Mouse (Mus musculus) heart, adult 9 months (tissue): ENCODE results near the gene Stoml1.

ENCODE experiments used
- DNase-seq, 2 experiments: peaks; one replicate each; pipeline ENCODE4 v3.0.0; 2022; ENCODE audit warnings: low spot score in 2 of 2

Gene Stoml1

DNA sequence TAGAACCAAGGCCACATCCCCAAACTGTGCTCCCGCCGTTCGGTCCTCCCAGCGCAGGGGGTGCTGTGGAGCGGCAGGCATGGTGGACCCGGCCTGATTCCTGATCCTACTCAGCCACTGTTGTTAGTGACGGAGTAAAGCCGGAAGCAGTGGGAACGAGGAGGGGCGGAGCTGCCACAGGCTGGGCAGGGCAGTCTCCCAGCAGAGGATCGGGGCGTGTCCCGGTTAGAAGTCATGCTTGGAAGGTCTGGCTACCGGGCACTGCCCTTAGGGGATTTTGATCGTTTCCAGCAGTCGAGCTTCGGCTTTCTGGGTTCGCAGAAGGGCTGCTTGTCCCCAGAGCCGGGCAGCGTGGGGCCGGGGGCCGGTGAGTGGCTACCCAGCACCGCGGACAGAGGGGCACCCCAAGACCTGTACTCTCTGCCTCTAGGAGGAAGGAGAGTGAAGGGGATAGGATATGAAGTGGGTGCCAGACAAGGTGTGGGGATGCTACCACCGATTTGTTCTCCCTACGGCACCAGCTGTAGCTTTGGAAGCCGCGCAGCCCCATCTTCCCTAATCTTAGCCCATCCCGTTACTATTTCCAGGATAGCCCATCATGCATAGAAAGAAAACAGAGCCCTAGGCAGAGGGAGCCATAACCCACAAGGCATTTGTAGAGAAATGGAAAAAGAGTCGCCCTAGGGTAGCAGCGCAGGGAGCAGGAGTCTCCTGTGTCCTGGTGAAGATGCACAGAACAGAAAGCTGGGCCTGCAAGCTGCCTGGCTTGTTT is at the start of gene Stoml1:
Stoml1 (plus strand) TSS at position 132 of the 772 bp plus-strand sequence.
- peak; percentile 96 to 97 for DNase-seq

DNA sequence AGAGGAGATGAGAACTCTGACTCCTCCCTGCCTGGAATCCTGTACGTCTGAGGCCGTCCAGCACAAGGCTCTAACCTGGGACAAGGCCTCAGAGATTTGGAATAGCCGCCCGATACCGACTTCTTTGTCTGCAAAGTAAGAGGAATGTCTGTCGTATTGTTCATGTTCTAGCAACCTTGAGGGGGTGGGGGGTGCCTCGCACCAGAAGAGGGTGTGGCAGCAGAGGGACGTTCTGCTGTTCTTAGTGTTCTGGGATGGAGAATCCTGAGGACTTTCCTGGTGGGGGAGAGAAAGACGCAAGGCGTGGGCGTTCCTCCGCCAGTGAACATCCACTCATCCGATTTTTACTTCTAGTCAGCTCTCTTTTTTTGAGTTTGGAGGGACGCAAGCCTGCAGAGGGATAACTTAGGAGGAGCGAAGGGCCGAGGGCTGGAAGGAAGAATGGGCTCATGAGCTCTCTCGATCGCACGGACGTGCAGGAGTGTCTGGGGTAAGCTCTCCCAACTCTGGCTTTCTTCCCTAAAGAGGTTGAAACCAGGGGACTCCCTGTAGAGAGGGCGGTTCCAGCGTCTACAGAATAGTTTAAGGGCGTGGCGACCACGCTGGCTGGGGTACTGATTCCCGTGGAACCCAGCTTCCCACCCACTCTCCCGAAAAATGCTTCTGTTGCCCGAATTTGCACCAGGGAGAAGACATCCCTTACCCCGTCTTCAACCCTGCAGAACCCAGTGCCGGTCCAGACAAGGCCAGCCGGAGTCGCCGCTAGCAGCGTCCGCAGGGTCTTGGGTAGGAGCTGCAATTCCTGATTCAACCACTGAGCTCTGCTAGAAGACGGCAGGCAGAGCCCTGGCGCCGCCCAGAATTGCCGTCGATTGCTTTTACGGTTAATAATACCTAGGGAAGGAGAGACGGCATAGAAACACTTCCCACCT is 49.2 kb upstream of the Stoml1 start, which contains the start of the genes Islr and Islr2:
Islr (minus strand) TSS at position 791 of the 932 bp plus-strand sequence.
Islr2 (minus strand) TSS at position 804 of the 932 bp plus-strand sequence.
- DNase-seq, result peak; percentile 67 to 69

DNA sequence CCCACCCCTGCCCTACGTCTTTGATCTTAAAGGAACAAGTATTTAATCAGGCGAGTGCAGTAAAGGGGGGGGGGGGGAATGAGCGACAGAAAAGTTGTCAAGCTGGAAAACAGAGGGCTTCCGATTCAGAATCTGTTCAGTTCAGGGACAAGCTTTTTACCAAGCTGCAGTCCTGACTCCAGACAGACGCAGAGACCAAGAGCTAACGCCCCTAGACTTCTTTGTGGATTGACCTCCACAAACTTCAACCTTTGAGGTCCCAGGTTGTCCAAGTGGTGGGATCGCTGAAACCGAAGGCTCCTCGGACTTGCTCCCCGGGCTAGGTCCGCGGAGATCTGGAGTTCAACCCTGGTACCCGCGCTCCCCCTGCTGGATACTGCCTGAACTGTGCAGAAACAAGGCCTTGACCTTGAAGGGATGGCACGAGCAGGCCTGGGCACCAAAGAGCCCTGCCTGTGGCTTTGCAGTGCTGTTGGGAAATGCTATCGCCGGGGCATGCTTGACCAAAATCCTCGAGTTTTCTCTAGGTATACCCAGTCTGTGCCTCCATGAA is 48.4 kb upstream of the Stoml1 start:
- DNase-seq, result peak; percentile 84 to 89

DNA sequence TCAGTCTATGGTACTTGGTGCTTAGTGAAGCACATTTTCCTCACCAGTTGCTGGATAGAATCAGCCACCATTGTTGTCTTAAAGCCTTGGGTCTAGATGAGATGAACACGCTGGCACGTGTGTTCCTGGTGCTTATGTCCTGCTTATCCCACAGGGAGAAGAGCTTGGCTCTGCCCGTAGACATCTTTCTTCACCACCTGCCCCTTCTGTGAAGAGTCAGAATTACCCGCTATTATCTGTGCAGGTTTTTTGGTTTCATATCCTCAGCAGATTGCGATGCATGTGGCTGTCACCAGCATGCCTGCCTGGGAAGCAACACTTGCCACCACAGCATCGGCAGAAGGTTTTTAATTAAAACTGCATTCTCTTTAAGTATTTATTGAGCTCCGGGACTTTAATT is 47.0 kb upstream of the Stoml1 start:
- no peak for DNase-seq

DNA sequence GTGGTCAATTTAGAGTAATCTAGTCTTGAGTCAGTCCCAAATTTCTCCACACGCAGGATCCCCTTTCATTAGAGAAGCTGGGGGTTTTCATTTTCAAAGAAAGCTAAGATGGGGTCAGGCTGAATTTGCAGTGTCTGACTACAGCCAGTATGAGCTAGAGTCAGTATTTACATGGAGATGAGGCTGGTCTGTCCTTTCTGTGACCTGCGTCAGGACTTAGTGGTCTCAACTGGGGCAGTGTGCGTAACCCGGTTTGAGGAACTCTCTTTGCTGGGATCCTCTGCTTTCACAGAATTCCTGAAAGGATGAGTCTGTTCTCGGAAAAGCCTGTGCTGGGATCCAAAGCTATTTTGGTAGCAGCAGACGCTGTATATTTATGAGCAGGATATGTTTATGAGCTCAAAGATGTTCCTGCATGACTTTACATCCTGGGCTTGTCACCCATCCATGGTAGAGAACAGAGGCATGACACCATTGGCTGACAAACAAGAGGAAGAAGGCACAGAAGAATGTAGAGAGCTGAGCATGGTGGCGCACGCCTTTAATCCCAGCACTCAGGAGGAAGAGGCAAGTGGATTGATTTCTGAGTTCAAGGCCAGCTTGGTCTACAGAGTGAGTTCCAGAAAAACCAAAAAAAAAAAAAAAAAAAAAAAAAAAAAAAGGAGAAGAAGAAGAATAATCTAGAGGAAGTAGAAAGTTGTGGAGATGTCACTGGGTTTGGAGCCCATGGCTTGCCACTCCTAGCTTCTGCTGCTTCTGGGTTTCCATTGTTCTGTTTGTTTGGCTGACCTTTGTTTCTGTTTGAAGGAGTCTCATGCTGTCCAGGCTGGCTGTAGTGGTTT is 43.3 kb upstream of the Stoml1 start:
- no peak for DNase-seq

DNA sequence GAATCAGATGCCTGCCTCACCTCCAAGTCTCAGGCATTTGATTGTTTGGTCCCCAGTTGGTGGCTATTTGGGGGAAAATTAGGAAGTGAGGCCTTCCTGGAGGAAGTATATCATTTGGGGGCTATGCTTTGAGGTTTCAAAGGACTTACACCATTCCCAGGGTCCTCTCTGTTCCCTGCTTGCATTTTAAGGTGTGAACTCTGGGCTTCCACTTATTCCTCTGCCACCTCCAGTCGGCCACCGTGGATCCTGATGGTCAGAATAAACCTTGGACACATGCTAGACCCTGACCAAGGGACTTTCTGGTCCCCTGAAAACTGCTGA is 42.7 kb upstream of the Stoml1 start:
- no peak for DNase-seq

DNA sequence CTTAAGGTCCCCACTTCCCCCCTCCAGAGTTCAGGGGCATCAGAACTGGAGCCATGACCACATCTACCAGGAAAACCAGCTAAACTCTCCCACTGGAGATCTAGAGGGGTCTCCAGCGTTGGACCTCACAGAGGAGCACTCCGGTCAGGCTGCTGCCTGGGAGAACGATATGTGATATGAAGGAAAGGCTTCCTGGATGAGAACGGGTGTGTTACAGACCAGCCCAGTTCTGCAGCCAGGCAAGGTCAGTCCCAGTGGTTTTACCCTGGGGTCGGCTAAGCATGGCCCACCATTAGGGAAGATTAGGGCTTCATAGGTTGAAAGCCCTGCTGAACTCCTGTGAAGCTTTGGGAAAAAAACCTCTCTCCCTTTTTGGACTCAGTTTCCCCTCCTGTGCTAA is 39.6 kb upstream of the Stoml1 start:
- no peak for DNase-seq

DNA sequence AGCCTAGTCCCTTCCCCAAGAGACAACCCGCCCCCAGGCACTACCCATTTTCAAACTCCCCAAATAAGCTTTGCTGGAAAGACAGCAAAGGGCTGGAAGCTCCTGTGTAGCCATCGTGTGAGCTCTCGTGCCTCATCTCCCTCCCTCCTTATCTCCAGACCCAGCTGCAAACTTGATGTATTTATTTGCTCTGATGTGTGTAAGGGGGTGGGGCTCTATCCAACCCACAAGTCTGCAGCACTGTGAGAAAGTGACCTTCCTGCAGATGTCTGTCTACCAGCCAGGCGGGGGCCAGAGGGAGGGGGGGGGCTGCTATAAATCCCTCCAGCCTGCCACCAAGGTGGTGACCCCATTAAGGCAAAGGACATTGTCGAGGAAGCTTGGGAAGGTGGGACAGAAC is 39.1 kb upstream of the Stoml1 start:
- DNase-seq, result no peak

DNA sequence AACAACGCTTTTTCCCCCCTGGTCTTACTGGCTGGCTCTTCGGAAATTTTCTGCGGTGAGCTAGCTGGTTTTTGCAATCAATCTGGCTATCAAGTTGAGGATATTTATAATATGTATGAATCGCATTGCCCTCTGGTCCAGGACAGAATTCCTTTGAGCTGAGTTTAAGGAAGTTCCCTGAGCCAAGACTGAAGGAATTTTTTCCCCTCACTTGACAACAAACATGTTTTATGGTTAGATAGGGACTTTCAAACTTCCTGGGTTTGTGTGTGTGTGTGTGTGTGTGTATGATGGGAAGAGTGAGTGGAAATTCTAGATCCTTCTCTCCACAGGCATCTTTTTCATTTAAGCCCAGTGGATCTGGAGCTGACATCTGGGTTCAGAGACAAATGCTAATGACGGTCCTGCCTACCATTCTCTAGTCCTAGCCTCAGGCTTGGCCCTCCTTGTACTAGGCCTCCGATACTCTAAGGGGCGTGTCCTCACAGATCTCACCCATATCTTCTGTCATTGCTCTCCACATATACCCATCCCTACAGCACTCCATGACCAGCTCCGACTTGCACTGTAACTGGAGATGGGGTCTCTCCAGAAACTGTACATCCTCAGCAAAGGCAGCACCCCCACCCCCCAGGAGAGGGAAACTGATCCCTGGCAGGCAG is 38.3 kb upstream of the Stoml1 start:
- peak; percentile 38 to 64 for DNase-seq

DNA sequence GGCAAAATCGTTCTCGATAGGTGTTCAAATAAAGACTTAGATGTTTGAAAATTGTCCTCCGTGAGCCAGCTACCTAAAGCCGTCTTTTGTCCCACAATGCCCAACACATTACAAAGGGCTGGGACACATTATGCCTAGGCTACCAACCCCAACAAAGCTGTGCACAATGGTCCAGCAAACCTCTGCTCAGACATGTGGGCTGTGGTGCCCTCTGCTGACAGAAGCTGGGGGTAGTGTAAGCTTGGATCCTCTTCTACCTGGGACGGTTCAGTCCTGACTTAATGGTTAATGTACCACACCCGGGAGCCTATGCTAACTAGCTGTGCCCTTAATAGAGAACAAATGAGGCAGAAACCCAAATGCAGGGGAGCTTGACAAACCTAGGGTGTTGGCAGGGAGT is 36.6 kb upstream of the Stoml1 start:
- no peak for DNase-seq

DNA sequence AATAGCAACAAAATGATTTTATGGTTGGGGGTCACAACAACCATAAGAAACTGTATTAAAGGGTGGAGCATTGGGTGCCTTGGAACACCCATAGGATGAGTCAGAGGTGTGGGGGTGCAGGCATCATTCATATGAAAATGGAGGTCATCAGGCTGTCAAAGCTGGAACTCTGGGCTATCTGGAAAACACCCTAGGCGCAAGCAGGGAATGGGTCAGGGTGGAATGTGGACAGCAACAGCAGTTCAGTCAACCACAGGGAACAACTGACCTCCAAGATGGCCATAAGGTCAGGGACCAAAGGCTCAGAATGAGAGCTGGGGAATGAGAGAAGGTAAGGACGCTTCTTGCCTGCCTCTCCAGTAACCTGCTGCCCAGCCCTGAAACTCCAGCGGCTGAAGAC is 34.4 kb upstream of the Stoml1 start:
- DNase-seq, result no peak

DNA sequence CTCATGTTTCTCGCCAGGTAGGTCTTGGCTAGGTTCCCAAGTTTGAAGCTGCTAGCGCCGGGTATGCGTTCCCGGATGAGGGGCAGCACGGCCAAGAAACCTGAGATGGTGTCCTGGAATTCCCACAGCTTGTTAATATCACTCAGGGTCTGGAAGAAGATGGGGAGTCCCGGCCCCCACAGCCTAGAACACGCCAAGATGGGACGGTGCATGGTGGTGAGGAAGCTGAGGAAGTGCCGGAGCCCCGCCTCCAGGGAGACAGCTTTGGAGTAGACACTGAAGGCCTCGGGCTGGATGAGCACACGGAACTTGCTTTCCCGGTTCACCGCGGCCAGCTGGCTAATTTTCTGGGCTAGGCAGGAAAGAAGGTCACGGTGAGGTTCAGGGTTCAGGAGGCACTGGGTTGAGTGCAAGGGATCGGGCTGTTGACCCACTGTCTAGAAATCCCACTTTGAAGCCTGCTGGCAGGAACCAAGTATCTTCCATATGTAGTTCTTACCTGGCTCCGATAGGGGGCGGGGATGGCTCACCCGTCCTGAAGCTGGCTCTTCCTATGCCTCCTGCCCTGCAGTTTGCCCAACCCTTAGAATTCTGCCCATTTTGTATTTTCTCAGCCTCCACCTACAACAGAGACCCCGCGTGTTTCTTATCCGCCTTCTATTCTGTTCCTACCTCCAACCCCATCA is 32.6 kb upstream of the Stoml1 start:
- no peak for DNase-seq

DNA sequence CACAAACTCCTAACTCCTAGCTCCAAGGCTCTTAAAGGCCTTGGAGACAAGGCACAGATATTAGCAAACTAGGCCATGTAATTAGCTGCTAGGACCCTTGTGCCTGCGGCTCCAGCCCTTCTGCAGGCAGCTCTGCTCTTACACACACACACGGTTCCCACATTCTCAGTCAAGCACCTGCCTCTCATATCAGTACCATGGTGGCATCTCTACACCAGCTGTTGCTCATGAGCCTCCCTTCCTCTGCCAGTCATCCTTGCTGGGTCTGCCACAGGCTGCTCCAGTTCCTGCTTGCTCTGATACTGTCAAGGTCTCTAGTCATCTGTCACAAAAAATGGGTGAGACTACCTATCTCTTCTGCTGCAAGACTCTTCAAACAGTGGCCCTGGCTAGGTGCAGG is 28.6 kb upstream of the Stoml1 start:
- DNase-seq, result no peak

DNA sequence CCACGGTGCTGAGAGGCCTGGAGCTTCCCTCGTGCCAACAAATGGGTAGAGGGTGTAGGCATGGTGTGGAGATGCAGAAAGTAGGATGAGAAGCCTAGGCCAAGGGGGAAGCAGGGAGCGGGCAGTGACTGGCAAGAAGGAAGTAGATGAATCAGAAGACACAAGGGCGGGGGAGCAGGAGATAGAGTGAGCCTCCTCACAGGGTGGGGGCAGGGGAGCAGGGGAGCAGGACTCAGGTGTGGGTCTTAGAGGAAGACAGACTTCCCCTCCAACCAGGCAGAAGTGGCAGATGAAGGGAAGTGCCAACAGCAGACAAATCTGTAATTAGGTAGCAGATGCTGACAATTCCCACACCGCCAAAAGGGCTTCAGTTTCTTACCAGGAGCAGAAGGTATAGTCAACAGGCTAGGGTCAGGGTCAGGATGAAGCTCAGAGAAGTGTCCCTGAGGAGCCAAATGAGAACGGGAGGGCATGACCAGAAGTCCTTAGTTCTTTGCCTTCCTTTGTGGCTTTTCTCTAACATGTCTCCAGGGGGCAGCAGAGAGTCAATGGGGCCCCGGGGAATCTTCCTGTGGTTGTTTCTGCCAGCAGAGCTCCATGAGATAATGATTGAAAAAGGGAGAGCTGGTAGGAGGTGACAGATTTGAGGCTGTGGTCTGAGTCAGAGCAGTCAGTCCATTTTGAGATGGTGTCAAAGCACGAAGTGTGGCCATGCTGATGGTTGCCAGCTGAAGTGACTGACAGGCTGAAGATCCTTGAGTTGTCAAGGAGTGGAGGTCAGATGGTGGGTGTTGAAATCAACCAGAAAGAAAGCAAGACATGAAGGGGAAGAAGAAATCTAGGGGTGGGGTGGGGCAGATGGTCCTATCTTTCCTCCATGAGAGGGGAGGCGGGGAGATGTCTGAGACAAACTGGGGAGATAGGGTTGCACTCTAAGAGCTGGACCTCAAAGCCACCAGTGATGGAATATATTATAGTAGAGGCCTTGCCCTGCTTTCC is 26.8 kb upstream of the Stoml1 start:
- peak; percentile 42 to 53 for DNase-seq

DNA sequence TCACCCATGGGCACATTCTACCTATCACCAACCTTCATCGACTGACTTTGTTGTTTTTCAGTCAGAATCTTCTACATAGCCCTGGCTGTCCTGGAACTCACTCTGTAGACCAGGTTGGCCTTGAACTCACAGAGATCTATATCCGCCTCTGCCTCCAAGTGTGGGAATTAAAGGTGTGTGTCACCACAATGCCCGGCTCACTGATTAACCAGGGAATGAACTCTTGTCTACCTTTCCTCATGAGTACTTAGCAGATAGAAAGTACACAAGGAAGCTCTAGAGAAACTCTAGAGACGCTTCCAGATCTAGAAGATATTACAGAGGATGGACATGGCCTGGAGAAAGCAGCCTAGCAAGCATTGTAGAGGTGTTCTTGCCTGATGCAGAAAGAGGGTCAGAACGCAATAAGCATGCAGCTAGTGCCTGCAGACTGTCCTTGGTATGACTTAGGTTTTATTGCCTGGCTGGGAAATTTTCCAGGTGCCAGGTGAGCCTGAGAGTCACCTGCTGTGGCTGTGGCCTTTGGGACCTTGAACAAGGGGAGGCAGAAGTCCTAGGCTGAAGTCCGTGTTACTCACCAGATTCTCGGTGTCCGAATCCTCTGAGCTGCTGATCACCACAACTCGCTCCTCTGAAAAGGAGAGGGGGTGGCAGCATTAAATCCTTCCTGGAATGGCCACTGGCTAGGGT is 24.0 kb upstream of the Stoml1 start:
- no peak for DNase-seq

DNA sequence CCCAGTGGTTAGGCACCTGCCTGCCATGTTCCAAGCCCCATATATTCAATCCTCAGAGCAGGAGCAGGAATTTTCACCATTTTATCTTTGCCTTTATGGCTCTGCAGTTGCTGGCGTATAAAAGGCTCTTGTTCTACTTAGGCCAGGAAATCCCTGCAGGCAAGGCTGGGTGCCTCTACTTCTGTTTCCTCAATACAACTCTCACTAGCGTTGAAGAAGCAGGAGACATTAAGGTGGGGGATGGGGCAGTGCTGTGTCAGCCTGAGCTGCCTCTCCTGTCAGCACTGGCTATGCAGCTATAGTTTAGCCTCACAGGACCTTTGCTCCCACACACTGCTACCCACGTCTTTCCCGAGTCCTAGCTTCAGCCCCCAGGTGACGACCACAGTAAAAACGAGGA is 21.2 kb upstream of the Stoml1 start:
- DNase-seq, result no peak

DNA sequence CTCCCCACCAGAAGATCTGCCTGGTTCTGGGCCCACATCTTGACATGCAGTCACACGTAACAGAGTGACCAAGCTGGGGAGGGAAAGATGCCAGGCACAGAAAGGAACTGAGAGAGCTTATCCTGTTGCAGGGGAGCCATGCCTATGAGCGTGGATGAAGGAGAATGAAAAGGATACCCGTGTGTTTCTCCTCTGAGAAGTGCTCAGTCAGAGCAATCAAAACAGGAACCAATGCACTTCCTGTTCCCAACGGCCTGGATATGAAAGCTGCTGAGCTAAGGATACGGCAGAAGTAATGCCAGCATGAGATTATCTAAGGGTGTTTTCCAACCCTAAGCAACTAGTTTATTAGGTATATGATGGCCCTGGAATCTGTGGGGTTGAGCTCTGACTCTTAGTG is 20.6 kb upstream of the Stoml1 start:
- DNase-seq, result peak in 1 of 2 experiments; percentile 59

DNA sequence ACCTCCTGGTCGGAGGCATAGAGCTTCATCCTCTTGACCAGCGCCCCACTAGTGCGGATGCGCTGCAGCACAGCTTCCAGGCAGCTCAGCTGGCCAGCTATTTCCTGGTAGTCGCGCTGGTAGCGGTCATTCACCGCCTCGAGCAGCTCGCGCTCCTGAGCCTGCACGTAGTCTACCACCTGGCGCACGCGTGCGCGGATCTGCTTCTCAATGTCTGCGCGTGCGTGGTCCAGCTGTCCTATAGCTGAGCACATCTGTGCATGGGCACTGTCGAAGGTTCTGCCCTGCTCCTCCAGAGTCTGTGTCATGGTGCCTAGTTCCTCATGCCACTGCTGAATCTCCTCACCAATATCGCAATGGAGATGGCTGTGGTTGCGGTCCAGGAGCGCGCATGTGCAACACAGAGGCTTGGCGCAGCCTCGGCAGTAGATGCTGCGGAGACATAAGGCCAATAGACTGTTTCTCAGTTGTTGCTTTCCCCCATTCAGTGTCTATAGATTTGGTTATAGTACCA is 18.4 kb upstream of the Stoml1 start:
- DNase-seq, result no peak
